Mouse (Mus musculus): Measurements from ENCODE around the gene Mrpl38. TPM values are rescaled to one million over a fixed set of nuclear protein-coding genes. Genes with fewer than 3 reads are reported as not detected.
A peak's percentile ranks its signal among the peaks of the same experiment; 100 is the strongest.
"Not testable (repeated sequence)": the region's sequence is repeated elsewhere in the genome, so short reads cannot be mapped to it uniquely, and the experiment has no call there.

Mrpl38 gene
- polyA plus RNA-seq, 1 experiment from 2014 or later: 82.4 TPM

DNA sequence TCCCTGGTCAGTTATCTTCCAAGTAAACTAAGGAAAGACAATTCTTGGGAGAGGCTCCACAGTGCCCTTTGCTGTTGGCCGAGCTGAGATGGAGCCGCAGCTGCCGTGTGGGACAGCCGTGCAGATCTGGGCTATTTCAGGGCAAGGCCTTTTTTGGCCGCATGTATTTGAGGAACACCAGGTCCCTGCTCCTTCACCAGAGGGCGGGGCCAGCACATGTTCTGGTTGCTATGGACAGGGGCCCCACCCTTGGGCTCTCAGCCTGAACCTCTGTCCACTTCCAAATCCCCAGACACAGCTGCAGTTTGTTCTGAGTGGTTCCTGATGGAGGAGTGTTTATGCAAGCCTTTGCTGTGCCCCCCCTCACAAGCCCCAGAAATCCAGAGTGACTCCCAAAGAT lies 38.3 kb downstream of the Mrpl38 start:
- peak overlapping the region; percentile 97 for H3K27ac ChIP-seq (replicated peaks)
- no peak overlapping the region for H3K4me3 ChIP-seq
- no peak overlapping the region for H3K4me2 ChIP-seq
- WGBS: 15% methylated on average over 6 of the region's 6 CpGs
- no peak for ATAC-seq (ENCODE audit: extremely low read depth, insufficient number of reproducible peaks, low FRiP score, low TSS enrichment)
- H3K36me3 ChIP-seq: peaks cover 5% of the 10 kb centered on the region
- H3K4me1 ChIP-seq: peaks cover 69% of the 10 kb centered on the region
- peaks cover 6% of the 10 kb centered on the region; the same call in 1 of the 2 replicates for H3K9me3 ChIP-seq
- peak overlapping the region; percentile 64 for H3K9ac ChIP-seq
- H3K27me3 ChIP-seq (replicated peaks): no peaks in the 10 kb centered on the region

DNA sequence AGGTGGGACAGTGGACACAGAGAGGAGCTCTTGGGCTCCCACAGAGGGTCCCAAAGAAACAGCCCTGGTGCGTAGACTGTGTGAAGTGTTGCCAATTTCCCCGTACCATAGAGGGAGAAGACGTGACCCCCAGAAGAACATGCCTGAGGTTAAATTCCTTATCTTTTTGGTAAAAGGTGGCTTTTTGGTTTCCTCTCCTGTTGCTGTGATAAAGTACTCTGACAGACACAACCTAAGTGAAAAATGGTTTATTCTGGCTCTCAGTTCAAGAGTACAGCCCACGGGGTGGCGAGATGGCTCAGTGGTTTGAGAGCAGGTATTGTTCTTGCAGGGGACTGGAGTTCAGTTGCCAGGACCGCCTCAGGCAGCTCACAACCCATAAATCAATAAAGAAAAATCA lies 39.2 kb downstream of the Mrpl38 start:
- no peak for ATAC-seq (ENCODE audit: extremely low read depth, insufficient number of reproducible peaks, low FRiP score, low TSS enrichment)
- peak overlapping the region; percentile 80 for H3K27ac ChIP-seq (replicated peaks)
- no peak overlapping the region for H3K4me3 ChIP-seq
- WGBS: 79% methylated on average over 6 of the region's 6 CpGs
- H3K36me3 ChIP-seq: no peaks in the 10 kb centered on the region
- peak overlapping the region; percentile 33 for H3K9ac ChIP-seq
- peaks cover 6% of the 10 kb centered on the region; the same call in 1 of the 2 replicates for H3K9me3 ChIP-seq
- H3K4me2 ChIP-seq: no peak overlapping the region
- peaks cover 60% of the 10 kb centered on the region for H3K4me1 ChIP-seq
- H3K27me3 ChIP-seq (replicated peaks): no peaks in the 10 kb centered on the region

DNA sequence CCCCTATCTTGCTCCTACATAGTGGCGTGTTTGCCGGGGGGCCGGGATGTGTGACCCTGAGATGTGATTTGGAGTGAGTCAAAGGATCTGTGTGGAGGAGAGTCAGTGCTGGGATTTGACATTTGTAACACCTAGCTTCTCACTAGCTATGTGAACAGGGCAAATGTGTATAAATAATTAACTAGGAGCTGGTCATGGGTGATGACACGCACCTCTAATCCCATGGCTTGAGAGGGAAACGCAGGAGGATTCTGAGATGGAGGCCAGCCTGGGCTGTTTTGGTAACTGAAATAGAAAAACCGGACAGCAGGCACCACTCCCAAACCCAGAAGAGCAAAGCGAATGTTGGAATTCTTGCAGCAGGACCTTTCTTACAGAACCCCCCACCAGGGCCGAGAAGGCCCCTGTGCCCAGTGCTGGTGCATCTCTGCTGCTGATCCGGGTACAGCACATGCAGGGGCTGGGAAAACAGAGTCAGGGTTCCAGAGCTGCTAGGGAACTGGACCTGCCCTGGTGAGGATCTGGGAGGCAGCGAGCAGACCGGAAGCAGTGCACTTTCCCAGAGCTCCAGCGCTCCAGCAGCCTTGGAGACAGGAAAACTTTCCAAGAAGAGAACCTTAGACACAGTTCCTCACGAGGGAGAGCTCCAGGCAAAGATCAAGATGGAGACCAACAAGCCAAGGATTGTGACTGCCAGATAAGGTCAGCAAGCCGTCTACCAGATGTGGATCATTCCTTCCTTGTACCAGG lies 39.8 kb downstream of the Mrpl38 start:
- H3K4me1 ChIP-seq: peaks cover 58% of the 10 kb centered on the region
- 60% methylated on average over 14 of the region's 14 CpGs for WGBS
- H3K36me3 ChIP-seq: no peaks in the 10 kb centered on the region
- H3K9me3 ChIP-seq: peaks cover 6% of the 10 kb centered on the region; the same call in 1 of the 2 replicates
- no peak overlapping the region for H3K4me3 ChIP-seq
- H3K4me2 ChIP-seq: no peak overlapping the region
- no peaks in the 10 kb centered on the region for H3K27me3 ChIP-seq (replicated peaks)
- H3K9ac ChIP-seq: peak overlapping the region; percentile 33
- peak overlapping the region; percentile 80 for H3K27ac ChIP-seq (replicated peaks)
- ATAC-seq (ENCODE audit: extremely low read depth, insufficient number of reproducible peaks, low FRiP score, low TSS enrichment): no peak

DNA sequence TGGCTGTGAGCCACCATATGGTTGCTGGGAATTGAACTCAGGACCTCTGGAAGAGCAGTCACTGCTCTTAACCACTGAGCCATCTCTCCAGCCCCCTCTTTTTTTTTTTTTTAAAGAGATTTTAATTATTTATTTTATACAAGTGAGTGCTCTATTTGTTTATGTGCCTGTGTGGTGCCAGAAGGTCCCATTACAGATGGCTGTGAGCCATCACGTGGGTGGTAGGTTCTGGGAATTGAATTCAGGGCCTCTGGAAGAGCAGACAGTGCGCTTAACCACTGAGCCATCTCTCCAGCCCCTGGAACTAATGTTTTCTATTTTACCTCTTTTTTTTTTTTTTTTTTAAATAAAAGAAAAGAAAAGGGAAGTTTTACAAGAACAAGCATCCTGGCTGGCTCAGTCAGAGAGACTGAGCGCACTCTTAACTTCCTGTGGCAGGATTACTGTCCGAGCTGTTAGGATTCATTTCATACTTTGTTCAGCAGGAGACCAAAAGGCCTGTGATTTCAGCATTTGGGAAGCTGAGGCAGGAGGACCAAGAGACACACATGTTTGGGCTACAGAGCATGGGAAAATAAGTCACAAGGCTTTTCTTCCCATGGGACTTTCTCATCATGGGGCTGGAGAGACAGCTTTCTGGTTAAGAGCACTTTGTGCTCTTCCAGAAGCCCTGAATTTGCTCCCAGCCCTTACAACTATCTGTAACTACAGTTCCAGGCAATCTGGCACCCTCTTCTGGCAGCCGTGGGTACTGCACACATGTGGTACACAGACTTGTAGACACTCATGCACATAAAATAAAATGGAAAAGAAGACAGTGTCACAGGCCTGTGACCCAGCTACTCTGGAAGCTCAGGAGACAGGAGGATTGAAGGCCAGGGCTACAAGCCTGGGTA lies 42.2 kb downstream of the Mrpl38 start:
- H3K4me3 ChIP-seq: no peak overlapping the region
- no peaks in the 10 kb centered on the region for H3K27me3 ChIP-seq (replicated peaks)
- peaks cover 42% of the 10 kb centered on the region for H3K4me1 ChIP-seq
- no peak for ATAC-seq (ENCODE audit: extremely low read depth, insufficient number of reproducible peaks, low FRiP score, low TSS enrichment)
- no peak overlapping the region for H3K27ac ChIP-seq (replicated peaks)
- H3K9me3 ChIP-seq: peaks cover 6% of the 10 kb centered on the region; the same call in 1 of the 2 replicates
- no peak overlapping the region for H3K9ac ChIP-seq
- no peak overlapping the region for H3K4me2 ChIP-seq
- H3K36me3 ChIP-seq: no peaks in the 10 kb centered on the region
- WGBS: 90% methylated on average over 5 of the region's 5 CpGs

DNA sequence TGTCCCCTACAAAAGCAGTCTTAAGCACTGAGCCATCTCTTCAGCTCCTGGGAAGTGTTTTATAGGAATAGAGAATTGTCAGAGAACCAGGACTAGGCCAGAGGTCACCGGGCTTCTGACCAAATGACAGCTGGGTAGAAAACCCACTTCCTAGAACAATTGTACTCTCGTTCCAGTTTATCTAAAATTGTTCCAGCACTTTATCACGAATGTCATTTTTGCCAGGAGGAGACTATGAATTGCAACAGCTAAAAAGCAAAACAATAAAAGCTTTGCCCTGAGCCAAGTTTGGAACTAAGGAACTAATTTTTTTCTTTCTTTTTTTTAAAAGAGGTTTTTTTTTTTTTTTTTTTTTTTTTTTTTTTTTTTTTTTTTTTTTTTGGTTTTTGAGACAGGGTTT lies 43.1 kb downstream of the Mrpl38 start:
- Histone ChIP-seq H3K36me3 (no peaks in the 10 kb centered on the region), H3K9ac (no peak overlapping the region), H3K9me3 (peaks cover 6% of the 10 kb centered on the region; the same call in 1 of the 2 replicates), H3K4me2 (no peak overlapping the region), H3K4me3 (no peak overlapping the region), H3K4me1 (peaks cover 33% of the 10 kb centered on the region), H3K27ac (replicated peaks) (peak overlapping the region; percentile 46; the same call in 1 of the 2 replicates), H3K27me3 (replicated peaks) (no peaks in the 10 kb centered on the region)
- 58% methylated on average over 3 of the region's 3 CpGs for WGBS
- ATAC-seq (ENCODE audit: extremely low read depth, insufficient number of reproducible peaks, low FRiP score, low TSS enrichment): no peak

DNA sequence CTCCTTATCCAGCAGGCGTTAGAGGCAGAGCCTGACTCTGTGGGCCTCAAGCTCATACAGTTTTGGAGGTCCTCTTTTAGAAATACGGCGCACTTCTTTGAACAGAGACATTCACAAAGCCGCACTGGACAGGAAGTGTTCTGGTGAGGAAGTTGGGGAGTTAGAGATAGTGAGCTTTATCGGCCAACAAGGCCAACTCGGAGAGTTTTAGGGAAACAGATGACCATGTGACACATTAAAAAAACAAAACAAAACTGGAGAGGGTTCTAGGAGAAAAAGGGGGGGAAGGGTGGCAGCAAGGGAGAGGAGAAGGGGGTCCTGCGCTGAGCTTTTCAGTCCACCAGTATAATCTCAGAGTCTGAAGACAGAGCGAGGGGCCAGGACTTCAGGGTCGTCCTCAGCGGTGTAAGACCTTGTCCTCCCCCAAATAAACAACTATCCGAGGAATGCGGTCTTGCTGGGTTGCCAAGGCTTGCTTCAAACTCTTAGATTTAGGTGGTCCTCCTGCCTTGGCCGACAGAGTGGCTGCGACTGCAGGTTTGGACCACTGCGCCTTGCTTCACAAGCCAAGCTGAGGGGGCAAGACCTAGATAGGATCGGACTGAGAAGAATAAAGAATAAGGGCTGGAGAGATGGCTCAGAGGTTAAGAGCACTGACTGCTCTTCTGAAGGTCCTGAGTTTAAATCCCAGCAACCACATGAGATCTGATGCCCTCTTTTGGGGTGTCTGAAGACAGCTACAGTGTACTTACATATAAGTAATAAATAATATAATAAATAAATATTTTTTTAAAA lies 44.7 kb downstream of the Mrpl38 start:
- Histone ChIP-seq H3K4me3 (no peak overlapping the region), H3K27me3 (replicated peaks) (no peaks in the 10 kb centered on the region), H3K9ac (peak overlapping the region; percentile 64; the same call in 1 of the 2 replicates), H3K4me2 (peak overlapping the region; percentile 38), H3K27ac (replicated peaks) (peak overlapping the region; percentile 83), H3K9me3 (peaks cover 6% of the 10 kb centered on the region; the same call in 1 of the 2 replicates), H3K36me3 (no peaks in the 10 kb centered on the region), H3K4me1 (peaks cover 17% of the 10 kb centered on the region)
- ATAC-seq (ENCODE audit: extremely low read depth, insufficient number of reproducible peaks, low FRiP score, low TSS enrichment): no peak
- WGBS: 23% methylated on average over 16 of the region's 16 CpGs

GRCm38 (mm10) chr11:116092959-116093358 lies 45.7 kb downstream of the Mrpl38 start:
- H3K4me3 ChIP-seq; ATAC-seq (ENCODE audit: extremely low read depth, insufficient number of reproducible peaks, low FRiP score, low TSS enrichment); H3K4me2 ChIP-seq; H3K9me3 ChIP-seq; H3K27me3 ChIP-seq (replicated peaks); H3K36me3 ChIP-seq; H3K9ac ChIP-seq: not testable (repeated sequence)
- WGBS: 87% methylated on average over 6 of the region's 6 CpGs
- H3K27ac ChIP-seq (replicated peaks): peak overlapping the region; percentile 83
- H3K4me1 ChIP-seq: peaks cover 16% of the 10 kb centered on the region

DNA sequence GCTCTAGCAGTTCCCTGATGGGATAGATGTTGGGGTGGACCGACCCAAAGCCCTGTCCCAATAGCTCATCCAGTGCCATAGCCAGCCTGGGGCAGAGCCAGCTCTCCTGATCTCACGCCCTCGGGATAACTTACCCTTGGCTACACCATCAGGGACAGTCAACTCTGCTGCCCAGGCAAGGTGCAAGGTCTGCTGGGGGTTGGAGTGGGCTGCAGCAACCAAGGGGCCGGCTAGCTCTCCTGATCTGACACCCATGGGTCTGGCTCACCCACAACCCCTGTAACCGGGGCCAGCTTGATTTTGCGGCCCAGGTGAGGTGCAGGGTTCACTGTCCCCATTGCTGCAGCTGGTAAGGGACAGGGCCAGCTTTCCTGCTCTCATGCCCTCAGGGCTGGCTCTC lies 47.1 kb downstream of the Mrpl38 start:
- H3K9ac ChIP-seq: peak overlapping the region; percentile 10; the same call in 1 of the 2 replicates
- no peak overlapping the region for H3K4me2 ChIP-seq
- H3K36me3 ChIP-seq: no peaks in the 10 kb centered on the region
- no peaks in the 10 kb centered on the region for H3K27me3 ChIP-seq (replicated peaks)
- 82% methylated on average over 6 of the region's 6 CpGs for WGBS
- no peak for ATAC-seq (ENCODE audit: extremely low read depth, insufficient number of reproducible peaks, low FRiP score, low TSS enrichment)
- peaks cover 20% of the 10 kb centered on the region for H3K4me1 ChIP-seq
- H3K9me3 ChIP-seq: peaks cover 2% of the 10 kb centered on the region; the same call in 1 of the 2 replicates
- no peak overlapping the region for H3K4me3 ChIP-seq
- no peak overlapping the region for H3K27ac ChIP-seq (replicated peaks)

DNA sequence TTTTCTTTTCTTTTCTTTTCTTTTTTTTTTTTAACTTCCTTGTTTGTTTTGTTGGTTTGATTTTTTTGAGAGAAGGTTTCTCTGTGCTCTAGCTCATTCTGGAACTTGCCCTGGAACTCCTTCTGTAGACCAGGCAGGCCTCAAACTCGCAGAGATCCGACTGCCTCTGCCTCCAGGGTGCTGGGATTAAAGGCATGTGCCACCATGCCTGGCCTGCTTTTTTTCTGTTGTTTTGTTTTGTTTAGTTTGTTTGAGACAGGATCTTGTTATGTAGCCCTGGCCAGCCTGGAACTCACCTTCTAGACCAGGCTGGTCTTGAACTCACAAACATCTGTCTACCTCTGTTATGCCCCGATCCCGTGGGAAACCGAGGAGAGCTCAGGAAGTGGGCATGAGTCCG lies 49.1 kb downstream of the Mrpl38 start:
- no peaks in the 10 kb centered on the region for H3K27me3 ChIP-seq (replicated peaks)
- no peak overlapping the region for H3K9ac ChIP-seq
- H3K27ac ChIP-seq (replicated peaks): no peak overlapping the region
- WGBS: 89% methylated on average over 6 of the region's 6 CpGs
- H3K4me3 ChIP-seq: no peak overlapping the region
- ATAC-seq (ENCODE audit: extremely low read depth, insufficient number of reproducible peaks, low FRiP score, low TSS enrichment): no peak
- H3K4me1 ChIP-seq: peaks cover 38% of the 10 kb centered on the region
- peaks cover 7% of the 10 kb centered on the region for H3K36me3 ChIP-seq
- no peaks in the 10 kb centered on the region for H3K9me3 ChIP-seq
- no peak overlapping the region for H3K4me2 ChIP-seq

DNA sequence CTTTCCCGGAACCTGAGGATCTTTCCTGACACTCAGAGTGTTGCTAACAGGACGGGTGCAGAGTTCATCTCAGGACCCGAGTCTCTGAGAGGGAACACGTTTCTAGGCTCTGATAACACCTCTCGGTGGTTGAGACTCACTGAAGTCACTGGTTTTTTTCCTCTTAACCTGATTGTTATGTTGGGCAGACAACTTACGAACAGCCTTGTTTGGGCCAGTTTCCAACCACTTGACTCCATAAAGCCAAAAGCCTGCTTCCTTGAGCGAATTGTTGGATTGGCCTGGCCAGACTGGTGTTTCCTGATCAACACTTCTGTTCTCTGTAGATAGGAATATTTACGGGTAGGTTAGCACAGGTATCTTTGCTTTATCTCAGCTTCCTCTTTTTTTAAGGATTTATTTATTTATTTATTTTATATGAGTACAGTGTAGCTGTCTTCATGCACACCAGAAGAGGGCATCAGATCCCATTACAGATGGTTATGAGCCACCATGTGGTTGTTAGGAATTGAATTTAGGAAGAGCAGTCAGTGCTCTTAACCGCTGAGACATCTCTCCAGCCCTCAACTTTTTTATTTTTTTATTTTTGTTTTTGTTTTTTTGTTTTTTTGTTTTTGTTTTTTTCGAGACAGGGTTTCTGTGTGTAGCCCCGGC lies 49.8 kb downstream of the Mrpl38 start:
- peak overlapping the region; percentile 20; the same call in 1 of the 2 replicates for H3K27ac ChIP-seq (replicated peaks)
- peaks cover 12% of the 10 kb centered on the region for H3K36me3 ChIP-seq
- H3K4me2 ChIP-seq: no peak overlapping the region
- H3K9ac ChIP-seq: no peak overlapping the region
- no peaks in the 10 kb centered on the region for H3K27me3 ChIP-seq (replicated peaks)
- peaks cover 37% of the 10 kb centered on the region for H3K4me1 ChIP-seq
- no peak for ATAC-seq (ENCODE audit: extremely low read depth, insufficient number of reproducible peaks, low FRiP score, low TSS enrichment)
- WGBS: 67% methylated on average over 11 of the region's 11 CpGs
- H3K4me3 ChIP-seq: no peak overlapping the region
- no peaks in the 10 kb centered on the region for H3K9me3 ChIP-seq
